Mouse (Mus musculus) CH12.LX (cell line): ENCODE measurements around the gene Neurl4.
"Not testable (repeated sequence)": the region's sequence is repeated elsewhere in the genome, so short reads cannot be mapped to it uniquely, and the experiment has no call there.

Experiments used
- BHLHE40 ChIP-seq: IDR thresholded peaks from 2 replicates; pipeline ENCODE4 v1.6.1; 2011; ENCODE audit warnings: mild to moderate bottlenecking, low read depth, low read length, improper control_type of control experiment
- CTCF ChIP-seq, 2 experiments: IDR thresholded peaks in 1 of 2; conservative IDR thresholded peaks in 1 of 2; 2 replicates each; pipeline ENCODE4 v1.5.1; 2011 to 2012; ENCODE audit warnings: low read depth in 2 of 2, low read length in 2 of 2, improper control_type of control experiment in 1 of 2, inconsistent platforms in 1 of 2, mild to moderate bottlenecking in 1 of 2, moderate library complexity in 1 of 2
- ZC3H11A ChIP-seq: IDR thresholded peaks from 2 replicates; pipeline ENCODE4 v1.6.1; 2012; ENCODE audit warnings: low read depth, mild to moderate bottlenecking, inconsistent platforms, low read length, improper control_type of control experiment

DNA sequence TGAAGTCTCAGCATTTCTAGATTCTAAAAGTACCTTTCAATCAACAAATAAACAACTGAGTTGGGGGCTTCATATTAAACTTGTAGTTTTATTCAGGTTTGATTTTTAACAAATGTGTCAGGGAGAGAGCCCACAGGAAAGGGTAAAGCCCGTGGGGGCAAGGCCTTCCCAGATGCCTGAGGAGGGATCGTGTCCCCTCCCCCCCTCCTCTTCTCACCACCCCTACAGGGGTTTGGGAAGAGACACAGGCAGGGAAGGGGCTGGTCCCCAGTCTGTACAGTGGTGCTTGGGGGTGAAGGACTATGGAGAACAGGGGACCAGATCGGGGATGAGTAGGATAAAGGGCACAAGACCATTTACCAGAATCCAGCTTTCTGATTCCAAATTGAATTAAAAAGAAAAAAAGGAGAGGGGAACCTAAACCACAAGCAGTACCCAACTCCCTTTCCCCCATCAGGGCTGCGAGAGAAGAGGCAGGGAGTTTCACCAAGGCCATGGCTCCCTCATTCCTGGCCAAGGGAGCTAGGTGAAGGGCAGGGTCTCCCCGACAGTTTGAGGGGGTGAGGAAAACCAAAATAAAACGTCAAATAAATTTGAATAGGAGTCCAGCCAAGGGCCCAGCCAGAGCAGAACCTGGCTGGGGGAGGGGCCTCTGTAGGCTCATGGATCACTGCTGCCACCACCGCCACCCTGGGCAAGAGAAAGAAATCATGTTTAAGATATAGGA is 15.9 kb downstream of the Neurl4 start:
- TF ChIP-seq ZC3H11A; CTCF (conservative IDR thresholded peaks at IDR 0.05 in 1 of 2, IDR thresholded peaks at IDR 0.05 in 1 of 2; ENCODE audit: low read depth in 2 of 2, low read length in 2 of 2); BHLHE40: not testable (repeated sequence)
